Mouse (Mus musculus): ENCODE results near the gene Kat6b. TPM values are rescaled to one million over a fixed set of nuclear protein-coding genes. Genes with fewer than 3 reads are reported as not detected.

Gene Kat6b
- polyA plus RNA-seq, 1 experiment from 2014 or later: 23.7 TPM

DNA sequence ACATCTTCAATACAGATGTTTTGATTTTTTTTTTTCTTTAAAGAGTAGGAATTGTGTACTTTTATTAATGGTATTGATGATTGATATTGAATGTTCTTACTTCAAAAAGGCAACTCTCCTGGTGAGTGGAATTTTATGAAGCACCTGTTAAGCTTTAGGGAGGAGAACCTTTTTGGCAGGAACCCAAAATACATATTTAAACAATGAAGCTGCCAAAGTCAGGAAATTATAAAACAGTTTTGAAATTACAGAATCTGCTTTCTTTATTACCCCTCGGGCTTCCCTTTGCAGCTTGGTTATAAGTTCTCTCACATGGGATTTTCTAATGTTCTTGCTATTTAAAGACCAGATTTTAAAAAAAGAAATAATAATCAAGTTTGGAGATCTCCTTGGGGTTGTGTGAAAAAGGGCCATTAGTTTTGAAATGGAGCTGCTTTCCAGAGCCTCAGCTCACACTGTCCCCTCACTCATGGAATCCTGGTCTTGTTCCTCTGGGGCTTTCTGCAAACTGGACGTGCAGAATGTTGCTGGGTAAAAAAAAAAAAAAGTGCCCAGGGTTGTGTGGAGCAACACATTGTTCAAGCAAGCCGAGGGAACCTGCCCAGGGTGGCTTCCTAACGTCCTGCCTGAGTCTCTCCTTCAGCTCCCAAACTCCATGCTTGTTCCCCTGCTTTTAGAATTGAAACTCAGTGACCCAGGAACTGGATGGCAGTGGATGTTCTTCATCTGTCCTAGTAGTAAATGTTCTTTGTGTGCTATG lies 136.2 kb downstream of the Kat6b start:
- no peaks in the 10 kb centered on the region for H3K36me3 ChIP-seq (replicated peaks)
- WGBS: 49% methylated on average over 4 of the region's 4 CpGs
- H3K4me3 ChIP-seq: no peak overlapping the region
- no peak overlapping the region for H3K9ac ChIP-seq
- no peaks in the 10 kb centered on the region for H3K27me3 ChIP-seq (replicated peaks)
- no peaks in the 10 kb centered on the region for H3K4me1 ChIP-seq
- H3K27ac ChIP-seq: no peak overlapping the region
- H3K4me2 ChIP-seq: no peak overlapping the region
- no peaks in the 10 kb centered on the region for H3K9me3 ChIP-seq
- no peak for ATAC-seq (replicated peaks)

GRCm38 (mm10) chr14:21619951-21620350 lies 138.7 kb downstream of the Kat6b start:
- no peak overlapping the region for H3K4me3 ChIP-seq
- no peak overlapping the region for H3K27ac ChIP-seq
- no peak overlapping the region for H3K4me2 ChIP-seq
- H3K27me3 ChIP-seq (replicated peaks): no peaks in the 10 kb centered on the region
- no peaks in the 10 kb centered on the region for H3K4me1 ChIP-seq
- WGBS: 81% methylated on average over 7 of the region's 7 CpGs
- H3K9ac ChIP-seq: no peak overlapping the region
- no peak for ATAC-seq (replicated peaks)
- H3K36me3 ChIP-seq (replicated peaks): no peaks in the 10 kb centered on the region; the same call in 1 of the 2 replicates
- H3K9me3 ChIP-seq: no peaks in the 10 kb centered on the region

DNA sequence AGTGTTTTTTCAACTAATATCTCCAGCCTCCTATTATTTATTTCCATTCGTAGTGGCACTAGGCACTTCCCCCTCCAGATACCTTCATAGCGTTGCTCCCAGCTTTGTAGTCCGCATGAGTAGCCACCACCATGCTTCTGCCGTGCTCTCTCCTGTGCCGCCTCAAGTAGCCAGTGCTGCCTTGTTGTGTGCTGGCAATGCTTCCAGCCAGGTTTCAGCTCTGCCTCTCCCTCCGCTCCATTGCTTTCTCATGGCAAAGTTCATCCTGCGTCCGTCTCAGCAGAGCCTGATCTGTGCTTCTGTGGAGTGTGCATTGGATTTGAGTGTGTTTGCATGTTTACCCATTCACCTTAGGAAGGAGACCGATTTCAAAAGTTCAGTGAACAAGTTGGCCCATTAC lies 144.7 kb downstream of the Kat6b start:
- Histone ChIP-seq H3K27ac (no peak overlapping the region), H3K9me3 (no peaks in the 10 kb centered on the region), H3K9ac (no peak overlapping the region), H3K4me3 (no peak overlapping the region), H3K4me2 (no peak overlapping the region), H3K4me1 (no peaks in the 10 kb centered on the region), H3K27me3 (replicated peaks) (no peaks in the 10 kb centered on the region), H3K36me3 (replicated peaks) (peaks cover 10% of the 10 kb centered on the region; the same call in 1 of the 2 replicates)
- no peak for ATAC-seq (replicated peaks)
- WGBS: 92% methylated on average over 9 of the region's 9 CpGs

GRCm38 (mm10) chr14:21631665-21632200 lies 150.5 kb downstream of the Kat6b start:
- no peaks in the 10 kb centered on the region for H3K9me3 ChIP-seq
- H3K4me3 ChIP-seq: no peak overlapping the region
- peaks cover 16% of the 10 kb centered on the region for H3K4me1 ChIP-seq
- peaks cover 12% of the 10 kb centered on the region; the same call in 1 of the 2 replicates for H3K36me3 ChIP-seq (replicated peaks)
- no peak for ATAC-seq (replicated peaks)
- H3K27me3 ChIP-seq (replicated peaks): no peaks in the 10 kb centered on the region
- no peak overlapping the region for H3K9ac ChIP-seq
- no peak overlapping the region for H3K4me2 ChIP-seq
- 39% methylated on average over 5 of the region's 5 CpGs for WGBS
- H3K27ac ChIP-seq: peak overlapping the region; percentile 36

DNA sequence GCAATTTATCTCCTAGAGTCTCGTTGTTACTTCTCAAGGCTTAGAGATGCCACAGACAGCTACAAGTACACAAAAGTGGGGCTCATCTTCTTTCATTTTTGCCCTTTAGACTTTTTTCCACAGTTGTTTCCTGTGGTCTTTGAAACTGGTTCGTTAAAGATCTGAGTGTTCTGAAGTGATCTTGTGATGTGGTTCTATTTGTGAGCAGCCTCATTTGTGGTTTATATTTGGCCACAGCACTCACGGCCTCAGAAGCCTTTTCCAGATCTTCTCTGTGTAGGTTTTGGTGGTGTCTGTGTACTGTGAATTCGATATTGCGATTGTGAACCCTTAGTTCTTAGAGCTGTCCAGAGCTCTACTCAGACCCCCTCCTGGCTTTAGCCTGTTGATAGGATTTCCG lies 155.3 kb downstream of the Kat6b start:
- Histone ChIP-seq H3K27me3 (replicated peaks) (no peaks in the 10 kb centered on the region), H3K4me1 (peaks cover 29% of the 10 kb centered on the region), H3K9ac (no peak overlapping the region), H3K4me2 (no peak overlapping the region), H3K27ac (no peak overlapping the region), H3K9me3 (no peaks in the 10 kb centered on the region), H3K36me3 (replicated peaks) (peaks cover 3% of the 10 kb centered on the region; the same call in 1 of the 2 replicates), H3K4me3 (no peak overlapping the region)
- WGBS: 72% methylated on average over 6 of the region's 6 CpGs
- no peak for ATAC-seq (replicated peaks)

GRCm38 (mm10) chr14:21640806-21641435 lies 159.7 kb downstream of the Kat6b start:
- Histone ChIP-seq H3K4me2 (no peak overlapping the region), H3K36me3 (replicated peaks) (0 out of 2 replicates have a peak, but pooled peaks cover 2% of the 10 kb centered on the region), H3K4me3 (no peak overlapping the region), H3K9me3 (no peaks in the 10 kb centered on the region), H3K27ac (no peak overlapping the region), H3K27me3 (replicated peaks) (no peaks in the 10 kb centered on the region), H3K4me1 (peaks cover 17% of the 10 kb centered on the region), H3K9ac (no peak overlapping the region)
- no peak for ATAC-seq (replicated peaks)
- WGBS: 80% methylated on average over 4 of the region's 4 CpGs

- Histone ChIP-seq H3K4me1 (peaks cover 3% of the 10 kb centered on the region; the same call in 1 of the 2 replicates), H3K9ac (no peak overlapping the region), H3K9me3 (no peaks in the 10 kb centered on the region), H3K36me3 (replicated peaks) (no peaks in the 10 kb centered on the region), H3K27me3 (replicated peaks) (no peaks in the 10 kb centered on the region), H3K27ac (no peak overlapping the region), H3K4me3 (no peak overlapping the region), H3K4me2 (no peak overlapping the region)
- ATAC-seq (replicated peaks): no peak
- 86% methylated on average over 2 of the region's 2 CpGs for WGBS
These were observed 172.6 kb downstream of the Kat6b start for GRCm38 (mm10) chr14:21653813-21654212.

GRCm38 (mm10) chr14:21659155-21659554 lies 177.9 kb downstream of the Kat6b start:
- H3K27me3 ChIP-seq (replicated peaks): no peaks in the 10 kb centered on the region
- H3K4me1 ChIP-seq: peaks cover 8% of the 10 kb centered on the region; the same call in 1 of the 2 replicates
- 71% methylated on average over 13 of the region's 13 CpGs for WGBS
- no peak overlapping the region for H3K4me3 ChIP-seq
- H3K9ac ChIP-seq: no peak overlapping the region
- ATAC-seq (replicated peaks): no peak; the same call in 1 of the 2 replicates
- H3K27ac ChIP-seq: no peak overlapping the region
- H3K36me3 ChIP-seq (replicated peaks): peaks cover 3% of the 10 kb centered on the region; the same call in 1 of the 2 replicates
- no peak overlapping the region for H3K4me2 ChIP-seq
- H3K9me3 ChIP-seq: no peaks in the 10 kb centered on the region

DNA sequence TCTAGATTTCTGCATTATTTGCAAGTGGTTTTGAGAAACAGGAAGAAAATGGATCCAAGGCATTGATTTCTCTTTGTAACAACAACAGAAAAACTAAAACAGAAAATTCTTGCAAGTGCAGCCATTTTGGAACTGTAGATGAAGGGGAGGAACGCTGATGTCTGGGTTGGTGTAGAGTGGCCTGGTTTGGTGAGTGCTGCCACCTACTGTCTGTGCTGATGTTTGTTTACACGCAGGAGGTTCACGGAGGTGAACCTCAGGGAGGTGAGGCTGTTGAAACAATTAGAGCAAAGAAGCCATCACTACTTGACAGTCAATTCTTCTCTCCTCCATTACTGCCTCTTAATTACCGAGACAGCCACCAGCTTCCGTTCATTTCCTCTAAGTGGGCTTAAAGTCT lies 178.4 kb downstream of the Kat6b start:
- Histone ChIP-seq H3K4me1 (peaks cover 8% of the 10 kb centered on the region; the same call in 1 of the 2 replicates), H3K4me3 (no peak overlapping the region), H3K27ac (no peak overlapping the region), H3K4me2 (no peak overlapping the region), H3K27me3 (replicated peaks) (no peaks in the 10 kb centered on the region), H3K9ac (no peak overlapping the region), H3K36me3 (replicated peaks) (peaks cover 3% of the 10 kb centered on the region; the same call in 1 of the 2 replicates), H3K9me3 (no peaks in the 10 kb centered on the region)
- ATAC-seq (replicated peaks): peak; percentile 84
- 24% methylated on average over 5 of the region's 5 CpGs for WGBS

GRCm38 (mm10) chr14:21662465-21663142 lies 181.4 kb downstream of the Kat6b start:
- Histone ChIP-seq H3K27me3 (replicated peaks) (no peaks in the 10 kb centered on the region), H3K9me3 (no peaks in the 10 kb centered on the region), H3K36me3 (replicated peaks) (peaks cover 3% of the 10 kb centered on the region; the same call in 1 of the 2 replicates), H3K4me3 (no peak overlapping the region), H3K4me1 (peaks cover 8% of the 10 kb centered on the region; the same call in 1 of the 2 replicates), H3K9ac (no peak overlapping the region), H3K4me2 (no peak overlapping the region), H3K27ac (no peak overlapping the region)
- WGBS: 81% methylated on average over 8 of the region's 8 CpGs
- no peak for ATAC-seq (replicated peaks)

DNA sequence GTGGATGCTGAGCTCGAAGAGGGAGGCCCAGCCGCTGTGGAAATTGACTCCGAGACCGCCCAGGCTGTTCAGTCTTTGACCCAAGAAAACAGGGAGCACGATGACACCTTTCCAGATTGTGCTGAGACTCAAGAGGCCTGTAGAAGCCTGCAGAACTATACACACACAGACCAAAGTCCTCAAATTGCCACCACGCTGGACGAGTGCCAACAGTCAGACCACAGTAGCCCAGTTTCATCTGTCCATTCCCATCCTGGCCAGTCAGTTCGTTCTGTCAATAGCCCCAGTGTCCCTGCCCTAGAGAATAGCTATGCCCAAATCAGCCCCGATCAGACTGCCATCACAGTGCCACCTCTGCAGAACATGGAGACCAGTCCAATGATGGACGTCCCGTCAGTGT lies 188.0 kb downstream of the Kat6b start:
- Histone ChIP-seq H3K4me2 (no peak overlapping the region), H3K9me3 (no peaks in the 10 kb centered on the region), H3K4me3 (no peak overlapping the region), H3K27ac (no peak overlapping the region), H3K4me1 (no peaks in the 10 kb centered on the region), H3K36me3 (replicated peaks) (peaks cover 25% of the 10 kb centered on the region), H3K27me3 (replicated peaks) (no peaks in the 10 kb centered on the region), H3K9ac (no peak overlapping the region)
- ATAC-seq (replicated peaks): no peak
- WGBS: 91% methylated on average over 11 of the region's 11 CpGs
